Mouse (Mus musculus): Measurements from ENCODE around the gene Arl14.
A peak's percentile ranks its signal among the peaks of the same experiment; 100 is the strongest.

Arl14 gene

GRCm38 (mm10) chr3:69221806-69222501 lies at the start of gene Arl14:
Gene Arl14, plus strand, starts transcription at chr3:69222419.
- no peak for DNase-seq

- DNase-seq = no peak
Measured at GRCm38 (mm10) chr3:69175229-69175628, 47.0 kb upstream of the Arl14 start.

- DNase-seq = peak in 1 of 2 experiments; percentile 12
Measured at GRCm38 (mm10) chr3:69177168-69177797, 44.9 kb upstream of the Arl14 start.

- no peak for DNase-seq
Measured at GRCm38 (mm10) chr3:69177914-69178313, 44.3 kb upstream of the Arl14 start.

- no peak for DNase-seq
Measured at GRCm38 (mm10) chr3:69178365-69179004, 43.7 kb upstream of the Arl14 start.

- no peak for DNase-seq
Measured at GRCm38 (mm10) chr3:69181531-69181930, 40.7 kb upstream of the Arl14 start.

GRCm38 (mm10) chr3:69182225-69182624 lies 40.0 kb upstream of the Arl14 start:
- no peak for DNase-seq

- DNase-seq = no peak
Measured at GRCm38 (mm10) chr3:69185244-69185643, 37.0 kb upstream of the Arl14 start.

GRCm38 (mm10) chr3:69186031-69186430 lies 36.2 kb upstream of the Arl14 start:
- no peak for DNase-seq

- DNase-seq = no peak
Measured at GRCm38 (mm10) chr3:69186643-69187042, 35.6 kb upstream of the Arl14 start.

GRCm38 (mm10) chr3:69192995-69193394 lies 29.2 kb upstream of the Arl14 start:
- DNase-seq = no peak

- no peak for DNase-seq
Measured at GRCm38 (mm10) chr3:69194496-69194895, 27.7 kb upstream of the Arl14 start.

GRCm38 (mm10) chr3:69195251-69195650 lies 27.0 kb upstream of the Arl14 start:
- DNase-seq = no peak

GRCm38 (mm10) chr3:69198098-69198497 lies 24.1 kb upstream of the Arl14 start:
- DNase-seq = no peak

- DNase-seq = no peak
Measured at GRCm38 (mm10) chr3:69200251-69200650, 22.0 kb upstream of the Arl14 start.

- no peak for DNase-seq
Measured at GRCm38 (mm10) chr3:69201206-69201605, 21.0 kb upstream of the Arl14 start.

GRCm38 (mm10) chr3:69202876-69203275 lies 19.3 kb upstream of the Arl14 start:
- DNase-seq = no peak

GRCm38 (mm10) chr3:69205266-69206054 lies 16.8 kb upstream of the Arl14 start:
- no peak for DNase-seq

GRCm38 (mm10) chr3:69206193-69206893 lies 15.9 kb upstream of the Arl14 start:
- DNase-seq = no peak

- DNase-seq = no peak
Measured at GRCm38 (mm10) chr3:69208441-69209309, 13.5 kb upstream of the Arl14 start.

- DNase-seq = no peak
Measured at GRCm38 (mm10) chr3:69212246-69212645, 10.0 kb upstream of the Arl14 start.

GRCm38 (mm10) chr3:69213465-69213864 lies 8.8 kb upstream of the Arl14 start:
- no peak for DNase-seq
